Mouse (Mus musculus): ENCODE data around the gene Psma7.

DNA sequence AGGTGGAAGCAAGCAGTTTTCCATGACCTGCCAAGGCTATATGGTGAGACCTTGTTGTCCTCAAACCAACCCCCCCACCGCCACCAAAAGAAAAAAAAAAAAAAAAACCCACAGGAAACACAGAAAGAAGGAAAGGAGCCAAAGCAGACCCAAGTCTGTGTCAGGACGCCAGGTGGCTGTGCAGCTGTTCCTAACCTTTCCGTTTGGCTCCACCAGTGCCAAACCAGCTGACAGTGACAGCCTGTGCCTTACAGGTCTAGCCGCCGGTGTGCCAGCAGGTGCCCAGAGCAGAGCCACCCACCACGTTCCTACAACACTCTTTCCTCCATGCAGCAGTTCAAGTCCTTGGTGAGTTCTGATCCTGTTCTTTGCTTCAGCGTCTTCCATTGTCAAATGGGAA lies 30.7 kb upstream of the Psma7 start:
- TF ChIP-seq E2F4 (IDR thresholded peaks at IDR 0.05; ENCODE audit: insufficient read depth) = no peak
- TF ChIP-seq TCF12 (IDR thresholded peaks at IDR 0.05; ENCODE audit: insufficient read depth, poor library complexity, severe bottlenecking) = no peak
- no peak for TF ChIP-seq POLR2A (IDR thresholded peaks at IDR 0.05; ENCODE audit: insufficient read length, low read depth)
- TF ChIP-seq USF1 (IDR thresholded peaks at IDR 0.05; ENCODE audit: low read depth) = no peak
- no peak for TF ChIP-seq POLR2AphosphoS2 (IDR thresholded peaks at IDR 0.05; ENCODE audit: insufficient read length, low read depth)
- no peak for TF ChIP-seq MAX (IDR thresholded peaks at IDR 0.05; ENCODE audit: low read depth)
- TF ChIP-seq MYOG (IDR thresholded peaks at IDR 0.05; ENCODE audit: control insufficient read depth in 1 of 3, insufficient read depth in 1 of 3, insufficient read length in 2 of 3, low read depth in 2 of 3) = peak in 2 of 3 experiments; percentile 18 to 59
- peak in 2 of 3 experiments; percentile 43 to 63 for TF ChIP-seq MYOD1 (IDR thresholded peaks at IDR 0.05; ENCODE audit: control insufficient read depth in 1 of 3, insufficient read length in 2 of 3, low read depth in 2 of 3)
- TF ChIP-seq CEBPB (IDR thresholded peaks at IDR 0.05; ENCODE audit: insufficient read depth, poor library complexity, severe bottlenecking) = no peak
- TF ChIP-seq SRF (IDR thresholded peaks at IDR 0.05; ENCODE audit: control insufficient read depth, insufficient read length, low read depth) = no peak
- TF ChIP-seq TCF3 (IDR thresholded peaks at IDR 0.05; ENCODE audit: insufficient read length, low read depth) = no peak
